Mouse (Mus musculus): Measurements from ENCODE around the gene Fam126a.

GRCm38 (mm10) chr5:23923481-23924165 lies 106.9 kb downstream of the Fam126a start:
- no peak for TF ChIP-seq POLR2A (IDR thresholded peaks at IDR 0.05; ENCODE audit: low read depth, low read length)
- no peak for TF ChIP-seq CTCF (IDR thresholded peaks at IDR 0.05; ENCODE audit: extremely low read depth, insufficient read depth, insufficient read length, insufficient replicate concordance)

Measured in spleen, adult 2 months (tissue).